Mouse (Mus musculus): ENCODE data around the gene Fgf12.

Gene Fgf12

DNA sequence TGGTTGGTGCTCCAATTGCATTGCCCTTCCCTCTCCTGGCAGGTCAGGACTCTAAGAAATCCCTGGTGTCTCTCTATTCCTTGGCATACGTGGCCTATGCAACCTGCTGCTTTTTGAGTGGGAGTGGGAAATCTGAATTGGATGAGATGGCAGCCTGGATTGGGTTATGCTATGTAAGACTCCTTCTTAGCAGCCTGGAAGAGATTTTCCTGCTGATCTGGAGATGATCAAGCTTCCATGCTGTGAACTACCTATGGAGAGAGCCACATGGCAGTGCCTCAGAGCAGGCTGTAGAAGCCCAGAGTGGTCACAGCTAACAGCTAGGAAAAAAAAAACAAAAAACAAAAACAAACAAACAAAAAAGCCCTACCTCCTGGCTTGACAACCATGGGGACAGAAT lies 277.3 kb downstream of the Fgf12 start:
- H3K27me3 ChIP-seq (ENCODE audit: control insufficient read depth, insufficient read depth, low read length, poor library complexity, severe bottlenecking) = no peaks in the 10 kb centered on the region
- no peak for DNase-seq (ENCODE audit: low read depth, low spot score)
- no peaks in the 10 kb centered on the region for H3K36me3 ChIP-seq (ENCODE audit: control insufficient read depth, insufficient read depth, low read length, poor library complexity, severe bottlenecking)

DNA sequence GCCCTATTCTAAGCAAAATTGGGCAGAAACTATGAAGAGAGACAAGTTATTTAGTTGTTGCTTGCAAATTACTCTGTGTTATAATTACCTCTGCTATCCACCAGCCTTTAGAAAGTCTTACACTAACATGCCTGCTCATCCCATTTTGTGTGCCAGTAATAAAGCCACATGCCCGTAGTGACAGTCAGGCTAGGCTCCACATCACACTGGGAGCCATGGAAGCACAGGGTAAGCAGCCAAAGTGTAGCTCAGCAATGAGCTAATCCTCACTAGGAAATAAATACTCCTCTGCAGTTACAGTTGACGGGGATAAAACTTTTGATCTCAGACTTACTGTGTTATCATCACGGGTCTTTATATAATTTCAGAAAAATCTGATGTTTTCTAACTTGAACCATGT lies 298.0 kb downstream of the Fgf12 start:
- Histone ChIP-seq H3K36me3 (ENCODE audit: control insufficient read depth, insufficient read depth, low read length, poor library complexity, severe bottlenecking) (no peaks in the 10 kb centered on the region), H3K27me3 (ENCODE audit: control insufficient read depth, insufficient read depth, low read length, poor library complexity, severe bottlenecking) (no peaks in the 10 kb centered on the region)
- DNase-seq (ENCODE audit: low read depth, low spot score) = no peak

DNA sequence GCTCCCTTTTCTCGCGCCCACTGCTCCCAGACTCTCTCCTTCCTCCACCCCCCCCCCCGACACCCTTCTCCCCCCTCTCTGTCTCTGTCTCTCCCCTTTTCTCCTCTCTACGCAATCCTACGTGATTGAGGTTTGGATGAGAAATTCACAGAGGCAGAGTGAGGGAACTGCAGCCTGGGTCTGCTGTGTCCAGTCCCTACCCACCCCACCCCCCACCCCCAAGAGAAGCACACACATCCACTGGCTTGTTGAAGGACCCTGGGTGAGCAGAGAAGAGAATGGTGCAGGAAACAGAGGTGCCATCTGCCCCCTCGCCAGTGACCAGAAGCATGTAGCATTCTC lies 305.8 kb downstream of the Fgf12 start:
- no peaks in the 10 kb centered on the region for H3K36me3 ChIP-seq (ENCODE audit: control insufficient read depth, insufficient read depth, low read length, poor library complexity, severe bottlenecking)
- no peak for DNase-seq (ENCODE audit: low read depth, low spot score)
- no peaks in the 10 kb centered on the region for H3K27me3 ChIP-seq (ENCODE audit: control insufficient read depth, insufficient read depth, low read length, poor library complexity, severe bottlenecking)

DNA sequence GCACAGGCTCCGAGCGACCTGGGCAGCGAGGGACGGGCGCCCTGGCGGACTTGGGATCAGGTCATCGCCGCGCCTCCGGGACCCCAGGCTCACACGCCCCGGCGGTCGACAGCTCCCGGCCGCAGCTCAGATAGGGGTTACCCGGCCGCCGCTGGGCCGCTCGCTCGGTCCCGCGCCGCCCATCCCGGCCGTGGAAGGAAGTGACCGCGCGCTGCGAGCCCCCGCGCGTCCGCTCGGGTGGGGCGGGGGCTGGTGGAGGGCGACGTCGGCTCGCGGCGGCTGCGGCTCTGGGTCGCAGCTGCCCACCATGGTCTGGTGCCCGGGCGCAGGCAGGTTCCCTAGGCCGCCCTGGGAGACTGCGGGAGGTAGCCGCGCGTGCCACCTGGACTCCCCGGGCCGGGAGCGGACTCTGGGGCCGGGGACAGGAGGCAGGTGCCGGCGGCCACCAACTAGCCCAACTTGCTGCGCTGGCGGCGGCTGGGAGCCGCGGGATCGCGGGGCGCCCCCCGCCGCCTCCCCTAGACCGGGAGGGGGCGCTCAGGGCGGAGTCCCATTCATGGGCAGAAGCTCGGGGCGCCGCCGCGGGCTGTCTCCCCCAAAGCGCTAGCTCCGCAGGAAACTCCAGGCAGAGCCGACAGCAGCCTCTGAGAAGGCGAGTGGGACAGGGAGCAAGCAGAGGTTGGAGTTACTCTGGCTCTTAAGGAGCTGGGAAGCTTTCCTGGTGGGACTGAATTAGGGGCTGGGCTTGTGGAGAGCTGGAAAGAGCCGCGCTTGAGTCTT lies 306.3 kb downstream of the Fgf12 start:
- Histone ChIP-seq H3K36me3 (ENCODE audit: control insufficient read depth, insufficient read depth, low read length, poor library complexity, severe bottlenecking) (no peaks in the 10 kb centered on the region), H3K27me3 (ENCODE audit: control insufficient read depth, insufficient read depth, low read length, poor library complexity, severe bottlenecking) (no peaks in the 10 kb centered on the region)
- DNase-seq (ENCODE audit: low read depth, low spot score) = no peak

DNA sequence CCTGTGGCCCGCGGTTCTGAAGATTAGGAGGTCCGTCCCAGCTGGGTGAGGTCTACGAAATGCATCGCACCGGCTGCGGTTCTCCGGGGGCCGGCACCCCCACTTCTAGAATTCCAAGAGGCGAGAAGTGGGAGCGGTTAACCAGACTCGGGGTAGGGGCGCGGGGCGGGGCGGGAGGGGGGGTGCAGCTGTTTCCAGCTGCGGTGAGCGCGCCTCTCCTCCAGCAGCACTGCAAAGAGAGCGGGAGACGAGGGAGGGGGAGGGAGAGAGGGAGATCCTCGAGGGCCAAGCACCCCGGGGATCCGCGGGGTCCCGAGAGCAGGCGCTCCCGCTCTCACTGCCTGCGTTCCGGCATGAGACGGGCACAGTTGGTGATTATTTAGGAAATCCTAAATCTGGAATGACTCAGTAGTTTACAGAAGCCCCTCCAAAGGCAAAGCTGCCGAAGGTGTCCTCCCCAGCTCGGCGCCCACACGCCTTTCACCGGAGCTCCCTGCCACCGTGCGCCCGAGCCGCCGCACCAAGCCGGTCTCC lies 307.0 kb downstream of the Fgf12 start:
- no peaks in the 10 kb centered on the region for H3K27me3 ChIP-seq (ENCODE audit: control insufficient read depth, insufficient read depth, low read length, poor library complexity, severe bottlenecking)
- DNase-seq (ENCODE audit: low read depth, low spot score) = no peak
- no peaks in the 10 kb centered on the region for H3K36me3 ChIP-seq (ENCODE audit: control insufficient read depth, insufficient read depth, low read length, poor library complexity, severe bottlenecking)

DNA sequence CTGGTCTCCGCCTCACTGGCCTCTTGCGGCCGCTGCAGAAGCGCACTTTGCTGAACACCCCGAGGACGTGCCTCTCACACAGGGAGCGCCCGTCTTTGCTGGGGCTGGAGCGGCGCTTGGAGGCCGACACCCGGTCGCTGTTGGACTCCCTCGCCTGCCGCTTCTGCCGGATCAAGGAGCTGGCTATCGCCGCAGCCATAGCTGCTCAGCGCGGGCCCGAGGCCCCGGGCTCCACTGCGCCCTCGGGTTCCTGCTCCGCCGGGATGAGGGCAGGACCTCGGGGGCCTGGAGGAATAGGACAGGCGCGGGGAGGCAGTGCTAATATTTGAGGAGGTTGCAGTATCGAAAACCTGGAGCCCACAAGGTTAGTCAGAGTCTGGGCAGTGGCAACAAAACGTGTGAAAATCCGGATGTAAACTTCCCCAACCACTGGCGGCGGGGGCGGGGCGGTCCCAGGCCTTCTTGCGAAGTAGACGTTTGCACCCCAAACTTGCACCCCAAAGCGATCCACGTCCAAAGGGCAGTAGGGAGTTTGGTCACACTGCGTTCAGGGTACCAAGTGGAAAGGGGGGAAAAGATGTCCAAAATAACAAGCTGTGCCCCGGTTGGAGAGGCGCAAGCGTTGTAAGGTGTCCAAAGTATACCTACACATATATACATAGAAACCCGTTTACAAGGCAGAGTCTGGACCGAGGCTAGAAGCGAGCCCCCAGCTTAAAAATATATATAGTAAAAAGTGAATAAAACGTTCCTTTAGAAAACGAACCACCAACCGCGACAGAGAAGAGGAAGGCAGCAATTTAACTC lies 307.7 kb downstream of the Fgf12 start:
- no peaks in the 10 kb centered on the region for H3K36me3 ChIP-seq (ENCODE audit: control insufficient read depth, insufficient read depth, low read length, poor library complexity, severe bottlenecking)
- no peak for DNase-seq (ENCODE audit: low read depth, low spot score)

DNA sequence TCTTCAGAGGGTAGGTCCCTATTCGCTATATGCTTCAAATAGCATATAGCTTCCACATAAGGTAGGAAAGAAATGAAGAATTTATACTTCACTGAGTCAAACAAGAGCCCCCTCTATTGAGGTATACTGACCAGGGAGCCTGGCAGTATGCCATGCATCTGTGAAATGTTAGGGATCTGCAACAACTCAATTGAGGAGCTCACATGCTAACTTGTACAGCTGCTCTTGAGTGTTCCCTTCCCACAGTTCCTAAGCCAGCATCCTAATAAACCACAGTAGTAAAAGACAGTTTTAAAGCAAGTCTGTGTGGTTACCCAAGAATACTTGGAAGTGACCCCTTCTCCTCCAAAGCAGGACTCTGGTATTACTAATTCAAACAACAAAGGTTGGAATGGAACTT lies 331.3 kb downstream of the Fgf12 start:
- Histone ChIP-seq H3K36me3 (ENCODE audit: control insufficient read depth, insufficient read depth, low read length, poor library complexity, severe bottlenecking) (no peaks in the 10 kb centered on the region), H3K27me3 (ENCODE audit: control insufficient read depth, insufficient read depth, low read length, poor library complexity, severe bottlenecking) (no peaks in the 10 kb centered on the region)
- DNase-seq (ENCODE audit: low read depth, low spot score) = no peak

More for the DNA sequence above, 307.7 kb downstream of the Fgf12 start:
- H3K27me3 ChIP-seq (ENCODE audit: control insufficient read depth, insufficient read depth, low read length, poor library complexity, severe bottlenecking) = no peaks in the 10 kb centered on the region

DNA sequence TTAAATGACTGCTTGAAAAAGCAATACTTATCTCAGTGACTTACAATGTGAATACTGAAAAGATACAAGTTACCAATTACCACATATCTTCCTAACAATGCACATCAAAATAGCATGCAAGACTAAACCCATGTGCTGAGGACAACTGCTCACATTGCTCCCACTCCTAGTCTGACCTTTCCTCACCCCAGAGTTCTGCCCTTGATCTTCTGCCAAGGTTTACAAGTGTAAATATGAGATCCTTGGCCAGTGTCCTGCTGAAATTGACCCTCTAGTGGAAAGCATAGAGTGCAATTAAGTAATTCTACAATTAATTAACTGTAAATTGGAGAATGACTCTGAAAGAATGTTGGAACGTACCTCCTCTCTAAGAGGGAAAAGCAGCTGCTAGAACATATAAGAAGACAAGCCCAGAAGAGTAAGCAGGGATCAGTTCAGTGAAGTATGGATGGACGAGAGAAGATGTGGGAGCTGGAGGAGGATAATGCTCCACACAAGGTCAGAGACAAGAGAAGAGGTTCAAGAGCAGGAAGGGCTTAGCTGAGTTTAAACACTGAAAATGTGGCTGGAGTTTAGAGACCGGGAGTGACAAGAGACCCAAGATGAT lies 333.1 kb downstream of the Fgf12 start:
- DNase-seq (ENCODE audit: low read depth, low spot score) = no peak
- Histone ChIP-seq H3K27me3 (ENCODE audit: control insufficient read depth, insufficient read depth, low read length, poor library complexity, severe bottlenecking) (no peaks in the 10 kb centered on the region), H3K36me3 (ENCODE audit: control insufficient read depth, insufficient read depth, low read length, poor library complexity, severe bottlenecking) (no peaks in the 10 kb centered on the region)

DNA sequence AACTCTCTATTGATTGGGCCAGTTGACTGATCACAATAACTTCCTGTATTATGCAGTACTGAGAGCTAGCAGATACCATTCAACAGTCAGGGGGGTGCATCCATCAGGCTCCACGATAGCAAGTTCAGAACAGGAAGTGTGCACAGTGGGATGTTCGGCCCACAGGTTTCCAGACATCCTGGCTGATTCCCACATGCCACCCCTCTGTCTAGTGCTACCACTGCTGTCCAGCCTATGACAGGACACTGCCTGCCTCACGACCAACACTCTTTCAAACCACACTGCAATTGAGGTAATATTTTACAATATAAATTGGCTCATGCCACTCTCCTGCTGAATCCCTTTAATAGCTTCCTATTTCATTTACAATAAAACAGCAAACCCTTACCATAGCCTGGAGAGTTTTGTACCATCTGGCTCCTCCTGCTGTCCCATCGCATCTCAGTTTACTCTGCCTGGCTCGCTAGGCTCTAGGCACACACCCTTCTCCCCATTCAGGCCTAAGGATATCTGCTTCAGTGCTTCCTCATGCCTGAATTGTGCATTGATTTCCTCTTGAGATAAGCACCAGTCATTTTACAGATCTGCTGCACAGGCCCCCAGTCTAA lies 341.6 kb downstream of the Fgf12 start:
- no peak for DNase-seq (ENCODE audit: low read depth, low spot score)
- no peaks in the 10 kb centered on the region for H3K27me3 ChIP-seq (ENCODE audit: control insufficient read depth, insufficient read depth, low read length, poor library complexity, severe bottlenecking)
- no peaks in the 10 kb centered on the region for H3K36me3 ChIP-seq (ENCODE audit: control insufficient read depth, insufficient read depth, low read length, poor library complexity, severe bottlenecking)

DNA sequence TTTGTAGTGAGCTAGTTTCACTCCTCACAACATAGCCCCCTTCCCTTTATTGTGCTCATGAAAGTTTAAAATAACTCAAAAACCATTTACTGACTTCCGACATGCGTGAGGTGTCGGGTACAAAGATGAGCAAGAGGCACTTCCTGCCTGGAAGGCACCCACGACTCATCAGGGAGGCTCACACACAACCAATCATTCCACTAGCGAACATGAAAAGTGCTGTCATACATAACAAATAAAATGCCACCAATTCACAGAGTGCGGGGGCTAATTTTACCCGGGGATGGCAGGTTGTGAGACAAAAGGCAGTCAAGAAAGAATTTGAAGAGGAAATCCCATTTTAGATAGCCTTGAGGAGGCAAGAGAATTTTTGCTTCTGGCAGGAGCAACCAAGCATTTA lies 344.6 kb downstream of the Fgf12 start:
- H3K27me3 ChIP-seq (ENCODE audit: control insufficient read depth, insufficient read depth, low read length, poor library complexity, severe bottlenecking) = no peaks in the 10 kb centered on the region
- H3K36me3 ChIP-seq (ENCODE audit: control insufficient read depth, insufficient read depth, low read length, poor library complexity, severe bottlenecking) = no peaks in the 10 kb centered on the region
- no peak for DNase-seq (ENCODE audit: low read depth, low spot score)

DNA sequence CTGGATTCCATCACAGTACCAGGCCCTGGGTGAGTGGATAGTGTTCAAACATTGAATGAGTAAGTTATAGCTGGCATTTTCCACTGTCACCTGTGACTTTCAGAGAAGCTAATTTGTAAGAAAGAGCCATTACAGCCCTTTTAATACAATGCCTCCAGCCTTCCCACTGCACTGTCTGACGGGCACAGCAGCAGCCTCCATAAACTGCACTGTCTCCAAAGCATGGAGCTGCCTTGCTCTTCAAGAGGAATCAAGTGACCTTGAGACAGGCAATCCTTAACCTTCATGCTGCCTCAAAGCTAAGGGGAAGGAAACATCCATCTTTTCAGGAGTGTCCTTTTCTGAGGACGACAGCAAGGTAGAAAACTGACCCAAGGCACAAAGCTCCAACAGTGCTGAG lies 345.0 kb downstream of the Fgf12 start:
- Histone ChIP-seq H3K36me3 (ENCODE audit: control insufficient read depth, insufficient read depth, low read length, poor library complexity, severe bottlenecking) (no peaks in the 10 kb centered on the region), H3K27me3 (ENCODE audit: control insufficient read depth, insufficient read depth, low read length, poor library complexity, severe bottlenecking) (no peaks in the 10 kb centered on the region)
- no peak for DNase-seq (ENCODE audit: low read depth, low spot score)

DNA sequence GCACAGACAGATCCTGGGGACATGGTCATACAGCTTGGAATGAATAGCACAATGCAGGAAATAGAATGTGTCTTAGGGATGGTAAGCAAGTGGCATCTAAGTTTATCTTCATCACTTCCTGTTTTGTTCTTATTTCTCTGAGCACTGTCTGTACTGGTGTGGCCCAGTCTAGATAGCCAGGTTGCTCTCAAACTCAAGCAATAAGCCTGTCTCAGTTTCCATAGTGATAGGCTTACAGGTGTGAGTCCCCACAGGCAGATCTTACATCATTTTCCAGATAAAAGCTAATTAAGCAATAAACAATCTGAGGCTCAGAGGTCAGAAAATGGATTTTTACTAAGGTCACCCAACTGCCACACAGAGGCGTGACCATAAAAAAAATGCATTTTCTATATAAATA lies 348.7 kb downstream of the Fgf12 start:
- no peaks in the 10 kb centered on the region for H3K27me3 ChIP-seq (ENCODE audit: control insufficient read depth, insufficient read depth, low read length, poor library complexity, severe bottlenecking)
- no peak for DNase-seq (ENCODE audit: low read depth, low spot score)
- no peaks in the 10 kb centered on the region for H3K36me3 ChIP-seq (ENCODE audit: control insufficient read depth, insufficient read depth, low read length, poor library complexity, severe bottlenecking)

DNA sequence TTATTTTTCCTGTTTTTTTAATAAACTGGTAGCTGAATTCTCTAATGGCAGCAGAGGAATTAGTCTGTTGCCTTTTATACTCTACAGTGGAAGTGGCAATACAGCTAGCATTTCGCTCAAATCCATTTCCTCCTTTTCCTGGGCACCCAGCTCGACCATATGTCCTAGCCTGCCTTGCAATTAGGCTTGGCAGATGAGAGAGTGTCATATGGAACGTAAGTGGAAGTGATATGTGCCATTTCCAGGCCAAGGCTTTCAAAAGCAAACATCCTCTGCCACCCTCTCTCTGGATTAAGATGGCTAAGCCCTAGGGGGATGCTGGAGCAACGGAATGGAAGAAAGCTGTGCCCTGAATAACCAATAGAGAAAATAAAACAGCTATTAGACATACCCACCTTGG lies 350.2 kb downstream of the Fgf12 start:
- Histone ChIP-seq H3K36me3 (ENCODE audit: control insufficient read depth, insufficient read depth, low read length, poor library complexity, severe bottlenecking) (no peaks in the 10 kb centered on the region), H3K27me3 (ENCODE audit: control insufficient read depth, insufficient read depth, low read length, poor library complexity, severe bottlenecking) (no peaks in the 10 kb centered on the region)
- DNase-seq (ENCODE audit: low read depth, low spot score) = no peak

DNA sequence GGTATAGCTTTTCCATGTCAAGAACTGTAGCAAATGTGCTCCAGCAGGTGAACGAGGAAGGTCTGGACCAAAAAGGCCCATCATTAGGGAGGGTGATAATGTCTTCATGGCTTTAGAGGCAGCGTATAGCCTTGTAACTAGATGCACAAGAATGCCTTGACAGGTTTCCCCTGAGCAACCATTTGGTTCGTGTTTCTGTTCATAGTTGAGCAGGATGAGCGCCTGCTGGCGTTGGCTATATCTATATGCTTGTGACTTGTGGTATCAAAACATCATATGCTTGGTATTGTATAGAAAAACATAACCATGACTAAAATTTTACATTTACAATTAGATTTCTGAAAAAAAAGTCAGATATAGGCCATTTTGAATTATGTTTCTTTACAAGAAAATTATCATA lies 361.6 kb downstream of the Fgf12 start:
- DNase-seq (ENCODE audit: low read depth, low spot score) = no peak
- no peaks in the 10 kb centered on the region for H3K36me3 ChIP-seq (ENCODE audit: control insufficient read depth, insufficient read depth, low read length, poor library complexity, severe bottlenecking)
- H3K27me3 ChIP-seq (ENCODE audit: control insufficient read depth, insufficient read depth, low read length, poor library complexity, severe bottlenecking) = no peaks in the 10 kb centered on the region

DNA sequence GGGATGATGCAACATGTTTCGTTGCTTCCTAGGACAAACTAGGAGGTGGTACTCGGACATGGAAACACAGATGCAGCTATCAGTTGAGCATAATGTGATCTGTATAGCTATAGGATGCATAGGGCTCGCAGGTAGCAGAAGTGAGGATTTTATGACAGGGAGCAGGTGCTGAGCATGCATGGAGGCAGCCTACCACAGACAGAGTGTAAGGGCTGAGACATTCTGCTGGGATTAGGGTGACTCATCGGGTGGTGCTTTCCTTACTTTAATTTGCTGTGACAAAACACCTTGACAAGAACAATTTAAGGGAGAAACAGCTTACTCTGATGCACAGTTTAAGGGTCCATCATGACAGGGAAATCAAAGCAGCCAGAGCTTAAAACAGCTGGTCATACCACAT lies 363.8 kb downstream of the Fgf12 start:
- H3K27me3 ChIP-seq (ENCODE audit: control insufficient read depth, insufficient read depth, low read length, poor library complexity, severe bottlenecking) = no peaks in the 10 kb centered on the region
- DNase-seq (ENCODE audit: low read depth, low spot score) = no peak
- no peaks in the 10 kb centered on the region for H3K36me3 ChIP-seq (ENCODE audit: control insufficient read depth, insufficient read depth, low read length, poor library complexity, severe bottlenecking)

All from splenic B cell, adult 2 months (primary cell).